Mouse (Mus musculus) embryonic facial prominence, embryonic 10.5 days (tissue): ENCODE data around the gene Astl. TPM values are rescaled to one million over a fixed set of nuclear protein-coding genes. Genes with fewer than 3 reads are reported as not detected.
A peak's percentile ranks its signal among the peaks of the same experiment; 100 is the strongest.

ENCODE experiments used
- DNase-seq: peaks from one replicate; pipeline ENCODE4 v3.0.0-alpha.2; 2017; ENCODE audit warnings: low spot score
- H3K27ac ChIP-seq: fragments of 300-500 bp; sonication (generic); replicated peaks from 2 replicates; pipeline ENCODE4 v1.5.1; 2016; ENCODE audit warnings: mild to moderate bottlenecking
- H3K27me3 ChIP-seq: fragments of 300-500 bp; sonication (generic); replicated peaks from 2 replicates; pipeline ENCODE4 v1.6.1; 2016; ENCODE audit warnings: low read depth, mild to moderate bottlenecking; ENCODE audit not compliant: poor library complexity, severe bottlenecking
- H3K36me3 ChIP-seq: fragments of 300-500 bp; sonication (generic); replicated peaks from 2 replicates; pipeline ENCODE4 v1.6.1; 2016; ENCODE audit warnings: mild to moderate bottlenecking, moderate library complexity
- H3K4me1 ChIP-seq: fragments of 300-500 bp; sonication (generic); 2 replicates; pipeline ENCODE4 v1.6.1; 2016
- H3K4me3 ChIP-seq: fragments of 300-500 bp; sonication (generic); 2 replicates; pipeline ENCODE4 v1.5.1; 2016; ENCODE audit warnings: mild to moderate bottlenecking, moderate library complexity
- H3K9me3 ChIP-seq: fragments of 300-500 bp; sonication (generic); 2 replicates; pipeline ENCODE4 v1.6.1; 2016; ENCODE audit warnings: mild to moderate bottlenecking
- WGBS: fragments of 180-500 bp; shearing (Covaris S2); methylation state at CpG from one replicate; pipeline ENCODE4 v1.1.7; 2016; 5-methylcytosine and 5-hydroxymethylcytosine counted together
- polyA plus RNA-seq: library from polyadenylated mRNA; unstranded; fragments of >200 nt; fragmentation: Nextera tagmentation; extraction: Ambion mirVana; gene quantifications from 2 replicates; pipeline ENCODE4 v1.2.1, GENCODE M21; 2016

Gene Astl
- polyA plus RNA-seq, 1 experiment from 2014 or later, result 0.09 TPM

DNA sequence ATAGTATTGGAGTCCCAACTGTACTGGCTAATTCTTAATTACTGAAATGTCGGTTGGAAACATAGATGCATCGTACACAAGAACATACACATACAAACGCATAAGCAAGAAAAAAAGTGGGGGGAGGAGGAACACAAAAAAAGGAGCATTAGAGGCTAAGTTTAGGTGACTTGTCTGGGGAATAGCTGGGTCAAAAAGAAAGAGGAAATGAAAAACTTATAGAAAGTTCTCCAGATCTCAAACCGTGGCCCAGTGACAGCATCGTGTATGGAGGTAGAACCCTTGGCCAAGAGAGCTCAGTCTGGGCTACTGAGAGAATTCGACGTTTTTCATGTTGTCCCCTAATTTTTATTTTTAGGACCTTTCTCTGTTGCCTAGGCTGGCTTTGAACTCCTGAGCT is 27.8 kb upstream of the Astl start:
- Histone ChIP-seq H3K4me1 (0 out of 2 replicates have a peak, but pooled peaks cover 5% of the 10 kb centered on the region), H3K27ac (no peak overlapping the region), H3K36me3 (no peaks in the 10 kb centered on the region), H3K4me3 (no peak overlapping the region), H3K9me3 (0 out of 2 replicates have a peak, but pooled peaks cover 3% of the 10 kb centered on the region), H3K27me3 (no peaks in the 10 kb centered on the region)
- 91% methylated on average over 7 of the region's 7 CpGs for WGBS
- DNase-seq, result no peak

DNA sequence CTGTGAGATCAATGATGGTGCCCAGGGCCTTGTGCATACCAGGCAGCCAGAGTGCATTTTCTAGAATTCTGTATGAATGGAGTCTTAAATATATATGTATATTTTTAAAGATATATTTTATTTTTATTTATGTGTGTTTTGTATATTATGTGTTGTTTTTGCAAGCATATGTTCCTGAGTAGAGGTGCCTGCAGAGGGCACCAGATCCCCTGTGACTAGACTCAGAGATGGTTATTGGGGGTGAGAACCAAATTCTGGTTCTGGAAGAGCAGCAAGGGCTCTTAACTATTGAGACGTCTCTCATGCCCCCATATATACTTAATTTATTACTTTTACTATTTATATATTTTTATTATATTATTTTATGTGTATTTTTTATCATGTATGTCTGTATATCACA is 27.2 kb upstream of the Astl start:
- WGBS, result 81% methylated on average over 1 of the region's 1 CpGs
- DNase-seq, result no peak
- H3K4me1 ChIP-seq, result 0 out of 2 replicates have a peak, but pooled peaks cover 5% of the 10 kb centered on the region
- no peaks in the 10 kb centered on the region for H3K36me3 ChIP-seq
- no peak overlapping the region for H3K27ac ChIP-seq
- H3K27me3 ChIP-seq, result no peaks in the 10 kb centered on the region
- H3K4me3 ChIP-seq, result no peak overlapping the region
- 0 out of 2 replicates have a peak, but pooled peaks cover 3% of the 10 kb centered on the region for H3K9me3 ChIP-seq

DNA sequence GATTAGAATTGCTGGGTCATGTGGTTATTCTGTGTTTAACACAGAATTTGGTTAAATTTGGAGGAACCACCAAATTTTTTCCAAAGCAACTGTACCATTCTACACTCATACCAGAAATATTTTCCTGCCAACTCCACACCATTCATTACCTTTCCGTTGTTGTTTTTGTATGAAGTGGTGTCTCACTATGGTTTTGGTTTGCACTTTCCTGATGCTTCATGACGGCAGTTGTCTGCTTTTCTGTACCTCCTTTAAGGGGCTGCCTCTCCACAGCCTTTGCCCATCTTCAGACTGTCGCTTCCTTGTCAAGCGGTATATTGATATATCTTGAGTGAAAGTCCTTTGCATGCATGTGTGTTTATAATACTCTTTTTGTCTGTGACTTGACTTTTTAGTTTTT is 25.6 kb upstream of the Astl start:
- DNase-seq, result no peak
- Histone ChIP-seq H3K4me3 (no peak overlapping the region), H3K36me3 (no peaks in the 10 kb centered on the region), H3K27ac (no peak overlapping the region), H3K9me3 (0 out of 2 replicates have a peak, but pooled peaks cover 3% of the 10 kb centered on the region), H3K27me3 (no peaks in the 10 kb centered on the region), H3K4me1 (0 out of 2 replicates have a peak, but pooled peaks cover 5% of the 10 kb centered on the region)
- 95% methylated on average over 4 of the region's 4 CpGs for WGBS

DNA sequence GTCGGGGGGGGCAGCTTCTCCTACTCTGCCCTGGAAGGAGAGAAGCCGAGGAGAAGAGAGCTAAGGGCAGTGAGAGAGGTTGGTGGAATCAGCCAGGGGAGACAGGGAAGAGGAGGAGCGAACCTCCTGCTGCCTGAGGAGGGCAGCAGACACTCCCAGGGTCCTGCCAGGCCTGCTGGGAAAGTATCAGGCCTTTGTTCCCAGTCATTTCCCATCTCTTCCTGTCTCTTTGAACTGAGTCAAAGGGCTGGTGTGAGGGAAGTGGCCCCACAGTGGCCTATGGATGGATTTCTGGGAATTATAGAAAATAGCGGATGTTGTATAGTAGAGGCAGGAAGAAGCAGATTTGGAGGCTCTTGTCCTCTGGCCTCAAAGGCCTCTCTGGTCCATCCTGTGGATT is 24.6 kb upstream of the Astl start:
- DNase-seq, result no peak
- Histone ChIP-seq H3K4me1 (0 out of 2 replicates have a peak, but pooled peaks cover 5% of the 10 kb centered on the region), H3K27me3 (no peaks in the 10 kb centered on the region), H3K36me3 (no peaks in the 10 kb centered on the region), H3K9me3 (0 out of 2 replicates have a peak, but pooled peaks cover 3% of the 10 kb centered on the region), H3K4me3 (no peak overlapping the region), H3K27ac (peak overlapping the region; percentile 35; the same call in 1 of the 2 replicates)
- WGBS, result 55% methylated on average over 4 of the region's 4 CpGs

DNA sequence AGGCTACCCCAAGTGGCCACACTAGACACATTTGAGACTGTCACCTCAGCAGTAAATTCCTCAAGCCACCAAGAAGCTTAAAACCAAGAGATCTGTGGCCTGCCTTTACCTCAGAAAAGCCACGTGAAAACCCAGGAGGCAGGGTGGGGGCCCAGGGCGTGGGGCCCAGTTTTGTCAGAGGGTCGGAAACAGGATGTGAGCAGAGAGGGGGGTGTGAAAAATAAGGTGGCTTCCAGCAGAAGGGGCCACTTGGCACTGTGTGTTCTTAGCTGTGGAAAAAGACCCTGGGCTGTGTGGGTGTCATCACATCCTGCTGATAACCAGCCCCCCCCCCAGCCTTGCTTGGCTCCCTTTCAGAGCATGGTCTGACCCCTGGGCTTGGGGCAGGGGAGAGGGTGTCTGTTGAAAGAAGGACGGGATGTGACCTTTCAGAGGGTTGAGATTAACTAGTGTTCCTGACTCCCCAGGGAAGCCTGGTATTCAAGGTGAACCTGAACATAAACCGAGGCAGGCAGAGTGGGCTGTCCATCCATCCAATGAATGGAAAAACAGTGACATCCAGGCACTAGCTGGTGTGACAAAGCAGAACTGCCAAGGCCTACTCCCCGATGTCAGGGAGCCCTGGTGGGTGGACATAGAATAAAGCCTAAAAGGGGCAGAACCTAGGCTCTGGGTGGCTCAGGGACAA is 23.8 kb upstream of the Astl start:
- Histone ChIP-seq H3K27me3 (no peaks in the 10 kb centered on the region), H3K27ac (peak overlapping the region; percentile 35; the same call in 1 of the 2 replicates), H3K4me3 (no peak overlapping the region), H3K4me1 (0 out of 2 replicates have a peak, but pooled peaks cover 5% of the 10 kb centered on the region), H3K36me3 (no peaks in the 10 kb centered on the region), H3K9me3 (0 out of 2 replicates have a peak, but pooled peaks cover 3% of the 10 kb centered on the region)
- WGBS, result 73% methylated on average over 6 of the region's 6 CpGs
- no peak for DNase-seq

DNA sequence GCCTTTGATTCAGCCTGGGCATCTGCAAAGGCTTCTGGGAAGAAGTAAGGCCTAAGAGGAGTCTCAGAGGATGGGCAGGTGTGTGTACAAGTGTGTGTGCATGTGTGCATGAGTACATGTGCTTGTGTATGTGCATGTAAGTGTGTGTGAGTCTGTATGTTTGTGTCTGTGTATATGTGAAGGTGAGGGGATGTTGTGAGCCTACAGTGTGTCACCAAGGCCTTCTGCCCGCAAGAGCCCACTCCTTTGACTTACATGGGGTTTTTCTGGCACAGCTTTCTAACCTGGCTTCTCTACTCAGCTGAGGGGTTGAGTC is 23.3 kb upstream of the Astl start:
- H3K4me3 ChIP-seq, result no peak overlapping the region
- no peaks in the 10 kb centered on the region for H3K27me3 ChIP-seq
- H3K27ac ChIP-seq, result no peak overlapping the region
- 0 out of 2 replicates have a peak, but pooled peaks cover 3% of the 10 kb centered on the region for H3K9me3 ChIP-seq
- no peaks in the 10 kb centered on the region for H3K36me3 ChIP-seq
- whole genome bisulfite sequencing, result 92% methylated on average over 1 of the region's 1 CpGs
- no peak for DNase-seq
- H3K4me1 ChIP-seq, result 0 out of 2 replicates have a peak, but pooled peaks cover 5% of the 10 kb centered on the region

DNA sequence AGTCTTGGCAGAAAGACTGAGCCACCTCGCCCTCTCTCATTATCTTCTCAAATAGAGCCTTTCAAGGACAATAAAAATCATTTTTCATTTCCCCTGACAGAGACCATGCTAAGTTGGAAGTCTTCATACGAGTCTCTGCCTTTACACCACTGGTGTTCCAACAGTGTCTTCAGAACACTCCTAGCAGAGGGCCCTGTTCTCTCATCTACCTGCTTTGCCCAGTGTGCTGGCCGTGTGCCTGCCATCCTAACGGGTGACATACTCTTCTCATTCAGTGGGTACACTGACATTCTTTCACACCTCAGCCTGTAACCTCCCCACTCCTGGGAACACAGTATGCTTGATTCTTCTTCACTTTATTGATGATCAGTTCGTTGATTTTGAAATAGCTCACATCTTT is 22.0 kb upstream of the Astl start:
- H3K4me1 ChIP-seq, result 0 out of 2 replicates have a peak, but pooled peaks cover 5% of the 10 kb centered on the region
- no peak overlapping the region for H3K4me3 ChIP-seq
- no peak for DNase-seq
- no peaks in the 10 kb centered on the region for H3K36me3 ChIP-seq
- 0 out of 2 replicates have a peak, but pooled peaks cover 3% of the 10 kb centered on the region for H3K9me3 ChIP-seq
- no peaks in the 10 kb centered on the region for H3K27me3 ChIP-seq
- 82% methylated on average over 5 of the region's 5 CpGs for WGBS
- no peak overlapping the region for H3K27ac ChIP-seq

DNA sequence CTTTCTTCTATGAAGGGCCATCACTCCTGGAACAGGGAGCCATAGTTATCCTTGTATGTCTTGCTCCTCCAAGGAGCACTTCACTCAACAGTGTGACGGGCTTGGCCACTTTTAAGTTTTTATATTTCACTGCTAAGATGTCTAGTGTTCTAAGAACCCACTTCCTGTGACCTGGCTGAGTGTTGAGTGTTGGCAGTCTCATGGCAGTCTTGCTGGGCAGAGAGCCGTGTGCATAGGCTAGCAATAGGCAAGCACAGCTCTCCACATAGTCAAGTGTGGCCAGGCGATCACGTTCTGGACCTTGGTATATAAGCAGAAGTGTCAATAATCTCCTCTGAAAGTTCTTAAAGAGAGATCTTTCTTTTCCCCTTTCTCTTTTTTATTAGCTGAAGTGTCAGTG is 20.3 kb upstream of the Astl start:
- H3K9me3 ChIP-seq, result no peaks in the 10 kb centered on the region
- 89% methylated on average over 4 of the region's 4 CpGs for WGBS

DNA sequence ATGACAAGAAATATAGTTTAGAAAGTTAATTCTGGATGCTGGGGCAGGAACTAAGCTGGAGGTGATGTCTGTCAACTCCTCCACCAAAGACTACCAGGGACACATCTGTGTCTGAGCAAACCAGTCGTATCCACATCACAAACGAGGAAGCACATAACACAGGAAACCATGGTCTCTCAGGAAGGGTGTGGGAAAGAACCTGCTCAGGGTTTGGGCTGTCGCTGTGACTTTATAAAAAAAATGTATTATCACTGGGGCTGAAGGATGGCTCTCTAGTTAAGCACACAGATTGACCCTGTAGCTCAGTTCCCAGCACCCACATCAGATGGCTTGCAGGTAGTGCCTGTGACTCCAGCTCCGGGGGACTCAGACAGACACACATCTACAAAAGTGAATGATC is 19.4 kb upstream of the Astl start:
- no peak for DNase-seq
- no peaks in the 10 kb centered on the region for H3K36me3 ChIP-seq
- WGBS, result 74% methylated on average over 4 of the region's 4 CpGs

More for the DNA sequence above, 20.3 kb upstream of the Astl start:
- Histone ChIP-seq H3K36me3 (no peaks in the 10 kb centered on the region), H3K4me1 (peaks cover 7% of the 10 kb centered on the region), H3K4me3 (no peak overlapping the region), H3K27me3 (no peaks in the 10 kb centered on the region), H3K27ac (no peak overlapping the region)
- DNase-seq, result no peak

DNA sequence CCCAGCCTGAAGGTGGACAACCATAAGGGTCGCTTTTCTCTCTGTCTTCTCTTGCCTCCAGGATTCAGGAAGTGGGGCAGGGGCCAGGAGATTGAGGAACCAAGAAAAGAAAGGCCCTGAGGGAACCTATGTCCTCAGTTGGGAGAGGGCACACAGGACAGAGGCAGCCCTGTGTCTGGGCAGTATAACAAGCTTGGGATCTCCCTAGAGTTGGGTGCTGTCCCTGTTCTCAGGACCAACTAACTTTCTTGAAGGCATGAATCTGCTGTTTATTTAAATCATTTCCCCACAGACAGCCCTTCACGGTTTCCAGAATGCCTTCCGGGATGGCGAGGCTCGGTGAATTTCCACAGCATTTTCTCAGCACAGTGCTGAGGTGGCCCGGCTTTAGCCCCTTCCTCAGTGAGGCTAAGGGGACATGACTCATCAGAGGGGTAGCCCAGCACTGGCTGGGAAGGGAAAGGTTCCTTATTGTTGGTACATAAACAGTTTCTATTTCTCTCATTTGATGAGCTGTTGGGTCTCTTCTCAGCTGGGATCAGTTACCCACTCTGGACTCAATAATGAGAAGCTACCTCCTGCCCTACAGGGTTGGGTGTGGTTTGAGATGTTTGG is 15.7 kb upstream of the Astl start:
- Histone ChIP-seq H3K36me3 (no peaks in the 10 kb centered on the region), H3K9me3 (no peaks in the 10 kb centered on the region), H3K27ac (no peak overlapping the region), H3K4me1 (peaks cover 9% of the 10 kb centered on the region), H3K27me3 (no peaks in the 10 kb centered on the region), H3K4me3 (no peak overlapping the region)
- no peak for DNase-seq
- 75% methylated on average over 6 of the region's 6 CpGs for WGBS

More for the DNA sequence above, 19.4 kb upstream of the Astl start:
- Histone ChIP-seq H3K27me3 (no peaks in the 10 kb centered on the region), H3K4me3 (no peak overlapping the region), H3K4me1 (peaks cover 10% of the 10 kb centered on the region), H3K27ac (no peak overlapping the region), H3K9me3 (no peaks in the 10 kb centered on the region)

DNA sequence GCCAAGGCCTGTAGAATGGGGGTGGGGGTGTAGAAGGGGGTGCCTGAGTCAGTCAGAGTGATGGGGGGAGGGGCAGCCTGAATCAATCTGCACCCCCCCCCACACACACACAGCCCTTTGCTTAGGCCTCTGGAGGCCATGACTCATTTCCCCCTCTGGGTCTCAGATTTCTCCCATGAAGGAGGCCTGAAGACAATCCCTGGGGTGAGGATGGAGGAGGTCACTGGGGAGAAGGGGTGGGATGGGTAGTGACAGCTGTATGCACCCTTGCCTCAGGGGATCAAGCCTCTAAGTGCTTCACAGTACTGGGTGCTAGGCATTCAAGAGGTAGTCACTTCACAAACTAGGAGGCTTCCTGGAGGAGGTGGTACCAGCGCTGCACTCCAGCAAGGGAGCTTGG is 14.8 kb upstream of the Astl start:
- no peaks in the 10 kb centered on the region for H3K36me3 ChIP-seq
- 75% methylated on average over 1 of the region's 1 CpGs for WGBS
- no peak for DNase-seq
- H3K27me3 ChIP-seq, result no peaks in the 10 kb centered on the region
- H3K4me3 ChIP-seq, result no peak overlapping the region
- no peaks in the 10 kb centered on the region for H3K9me3 ChIP-seq
- H3K4me1 ChIP-seq, result peaks cover 15% of the 10 kb centered on the region
- no peak overlapping the region for H3K27ac ChIP-seq

DNA sequence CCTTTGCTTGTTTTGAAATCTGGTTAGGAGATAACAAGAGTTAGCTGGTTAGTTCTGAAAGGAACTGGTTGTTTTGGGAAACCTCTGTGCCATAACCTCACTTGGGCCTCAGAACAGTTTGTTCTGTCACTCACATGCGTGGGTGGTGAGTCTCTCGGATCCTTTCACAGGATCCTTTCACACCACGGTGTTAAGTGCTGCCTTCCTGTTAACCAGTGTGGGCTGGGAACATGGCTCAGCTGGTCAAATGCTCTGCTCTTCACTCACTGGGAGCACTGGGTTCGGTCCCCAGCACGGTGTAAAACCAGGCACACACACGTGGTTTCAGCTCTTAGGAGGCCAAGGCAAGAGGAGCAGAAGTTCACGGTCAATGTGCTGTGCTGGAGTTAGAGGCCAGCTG is 14.0 kb upstream of the Astl start:
- no peak for DNase-seq
- H3K4me1 ChIP-seq, result peaks cover 17% of the 10 kb centered on the region
- WGBS, result 80% methylated on average over 7 of the region's 7 CpGs
- no peaks in the 10 kb centered on the region for H3K36me3 ChIP-seq
- H3K4me3 ChIP-seq, result no peak overlapping the region
- no peaks in the 10 kb centered on the region for H3K27me3 ChIP-seq
- no peak overlapping the region for H3K27ac ChIP-seq
- no peaks in the 10 kb centered on the region for H3K9me3 ChIP-seq
